Mouse (Mus musculus): ENCODE data around the gene Myo9a. TPM values are rescaled to one million over a fixed set of nuclear protein-coding genes. Genes with fewer than 3 reads are reported as not detected.
"Not testable (repeated sequence)": the region's sequence is repeated elsewhere in the genome, so short reads cannot be mapped to it uniquely, and the experiment has no call there.

The Myo9a gene
- polyA plus RNA-seq, 1 experiment from 2014 or later = 23.5 TPM

DNA sequence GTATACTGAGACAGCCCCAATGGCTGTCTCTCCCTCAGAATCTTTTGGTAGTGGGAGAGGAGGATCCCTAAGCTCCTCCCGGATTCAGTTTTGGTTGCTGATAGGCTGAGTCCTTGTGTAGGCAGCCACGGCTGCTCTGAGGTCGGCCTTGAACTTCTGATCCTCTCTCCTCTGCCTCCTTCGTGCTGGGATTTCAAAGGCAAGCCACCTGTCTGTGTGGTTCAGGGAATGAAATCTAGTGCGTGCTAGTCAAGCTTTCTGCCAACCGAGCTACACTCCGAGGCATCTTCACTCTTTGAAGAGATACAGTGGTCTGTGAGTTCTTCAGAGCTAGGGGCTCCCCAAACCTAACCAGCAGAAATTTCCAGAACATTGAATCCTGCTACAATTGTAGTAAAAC lies 202.9 kb downstream of the Myo9a start:
- no peak for ATAC-seq (ENCODE audit: low FRiP score)
- no peaks in the 10 kb centered on the region for H3K9me3 ChIP-seq (replicated peaks)
- peaks cover 5% of the 10 kb centered on the region; the same call in 1 of the 2 replicates for H3K4me1 ChIP-seq
- H3K4me3 ChIP-seq = no peak overlapping the region
- H3K27me3 ChIP-seq = no peaks in the 10 kb centered on the region
- 82% methylated on average over 7 of the region's 7 CpGs for WGBS
- H3K27ac ChIP-seq = 0 out of 2 replicates have a peak overlapping the region, but pooled peaks have one; percentile 4
- no peak overlapping the region for H3K9ac ChIP-seq
- no peak overlapping the region for H3K4me2 ChIP-seq (replicated peaks)
- H3K36me3 ChIP-seq = no peaks in the 10 kb centered on the region

GRCm38 (mm10) chr9:59955199-59955598 lies 204.5 kb downstream of the Myo9a start:
- Histone ChIP-seq H3K9ac (no peak overlapping the region), H3K4me1 (peaks cover 4% of the 10 kb centered on the region; the same call in 1 of the 2 replicates), H3K4me2 (replicated peaks) (no peak overlapping the region), H3K27ac (no peak overlapping the region), H3K36me3 (no peaks in the 10 kb centered on the region), H3K27me3 (no peaks in the 10 kb centered on the region), H3K4me3 (no peak overlapping the region), H3K9me3 (replicated peaks) (no peaks in the 10 kb centered on the region)
- WGBS = 71% methylated on average over 3 of the region's 3 CpGs
- ATAC-seq (ENCODE audit: low FRiP score) = no peak

DNA sequence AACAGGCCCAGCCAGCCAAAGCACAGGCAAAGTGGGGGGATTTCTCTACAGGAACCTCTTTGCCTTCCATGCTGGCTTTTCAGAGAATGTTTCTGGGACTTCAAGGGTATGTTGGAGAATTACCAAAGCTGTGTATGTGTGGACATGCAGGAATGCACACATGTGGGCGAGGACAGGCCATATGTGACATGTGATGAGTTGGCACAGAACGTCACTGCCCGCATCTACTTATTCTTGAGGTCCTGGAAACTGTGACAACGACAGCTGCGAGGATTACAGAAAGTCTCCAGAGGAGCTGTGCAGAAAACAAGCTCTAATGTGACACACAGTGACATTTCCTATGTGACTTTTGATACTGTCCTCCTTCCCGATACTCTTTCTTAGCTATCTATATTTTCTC lies 205.0 kb downstream of the Myo9a start:
- H3K36me3 ChIP-seq = no peaks in the 10 kb centered on the region
- H3K27ac ChIP-seq = no peak overlapping the region
- H3K4me3 ChIP-seq = no peak overlapping the region
- ATAC-seq (ENCODE audit: low FRiP score) = no peak
- H3K4me1 ChIP-seq = peaks cover 4% of the 10 kb centered on the region; the same call in 1 of the 2 replicates
- no peak overlapping the region for H3K4me2 ChIP-seq (replicated peaks)
- H3K9ac ChIP-seq = no peak overlapping the region
- no peaks in the 10 kb centered on the region for H3K9me3 ChIP-seq (replicated peaks)
- H3K27me3 ChIP-seq = no peaks in the 10 kb centered on the region
- WGBS = 85% methylated on average over 6 of the region's 6 CpGs

- Histone ChIP-seq H3K4me1 (peaks cover 8% of the 10 kb centered on the region; the same call in 1 of the 2 replicates), H3K4me3 (no peak overlapping the region), H3K27me3 (no peaks in the 10 kb centered on the region), H3K36me3 (no peaks in the 10 kb centered on the region), H3K27ac (no peak overlapping the region), H3K9ac (no peak overlapping the region), H3K9me3 (replicated peaks) (no peaks in the 10 kb centered on the region), H3K4me2 (replicated peaks) (no peak overlapping the region)
- ATAC-seq (ENCODE audit: low FRiP score) = no peak
- WGBS = 35% methylated on average over 6 of the region's 6 CpGs
Observed at GRCm38 (mm10) chr9:59956496-59956895, 205.8 kb downstream of the Myo9a start.

DNA sequence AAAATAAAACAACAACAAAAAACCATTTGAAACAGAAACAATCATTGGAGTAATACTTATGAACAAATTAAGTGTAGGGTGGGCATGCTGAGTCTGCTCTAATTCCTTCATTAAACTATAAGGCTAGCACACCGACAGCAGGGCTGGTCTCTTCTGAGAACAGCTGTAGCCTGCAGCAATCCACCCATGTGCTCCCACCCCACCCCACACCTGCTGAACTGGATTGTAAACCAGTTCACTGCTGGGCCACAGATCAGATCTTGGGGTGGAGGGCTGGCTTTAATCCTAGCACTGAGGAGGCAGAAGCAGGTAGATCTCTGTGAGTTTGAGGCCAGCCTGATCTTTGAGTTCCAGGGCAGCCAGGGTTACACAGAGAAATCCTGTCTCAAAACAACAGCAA lies 207.4 kb downstream of the Myo9a start:
- not testable (repeated sequence) for H3K4me1 ChIP-seq; H3K27me3 ChIP-seq; H3K27ac ChIP-seq; H3K9ac ChIP-seq; ATAC-seq (ENCODE audit: low FRiP score); H3K9me3 ChIP-seq (replicated peaks); H3K4me3 ChIP-seq; H3K36me3 ChIP-seq; H3K4me2 ChIP-seq (replicated peaks)
- 55% methylated on average over 1 of the region's 1 CpGs for WGBS

DNA sequence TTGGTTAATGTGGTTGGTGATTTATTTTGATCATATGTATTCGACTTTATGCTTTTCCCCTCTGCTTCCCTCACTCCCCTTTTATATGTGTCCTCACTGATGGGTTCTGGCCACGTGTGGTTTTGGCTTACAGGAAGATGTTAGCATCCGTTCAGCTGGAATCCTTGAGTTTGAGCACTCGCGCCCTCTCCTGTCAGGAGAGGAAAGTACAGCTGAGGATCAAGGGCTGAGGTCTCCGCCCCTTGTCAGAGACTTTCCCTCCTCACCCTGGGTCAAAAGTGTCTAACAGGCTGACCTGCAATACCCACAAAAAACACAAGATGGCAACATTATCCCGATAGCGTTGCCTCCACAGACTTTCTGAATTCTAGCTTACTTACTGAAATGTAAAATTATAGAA lies 208.6 kb downstream of the Myo9a start:
- Histone ChIP-seq H3K27ac (no peak overlapping the region), H3K36me3 (no peaks in the 10 kb centered on the region), H3K4me3 (no peak overlapping the region), H3K9ac (no peak overlapping the region), H3K4me2 (replicated peaks) (no peak overlapping the region), H3K27me3 (no peaks in the 10 kb centered on the region), H3K4me1 (peaks cover 4% of the 10 kb centered on the region; the same call in 1 of the 2 replicates), H3K9me3 (replicated peaks) (no peaks in the 10 kb centered on the region)
- WGBS = 4% methylated on average over 8 of the region's 8 CpGs
- 0 out of 2 replicates have a peak, but pooled peaks have one; percentile 32 for ATAC-seq (ENCODE audit: low FRiP score)

GRCm38 (mm10) chr9:59960559-59960958 lies 209.9 kb downstream of the Myo9a start, which contains the start of gene Nr2e3:
Gene Nr2e3, minus strand, starts transcription at chr9:59960659.
- Histone ChIP-seq H3K36me3 (no peaks in the 10 kb centered on the region), H3K4me1 (peaks cover 8% of the 10 kb centered on the region; the same call in 1 of the 2 replicates), H3K4me2 (replicated peaks) (no peak within 1 kb of the TSS), H3K27me3 (no peaks in the 10 kb centered on the region), H3K4me3 (no peak within 1 kb of the TSS), H3K9me3 (replicated peaks) (no peaks in the 10 kb centered on the region), H3K9ac (no peak within 1 kb of the TSS), H3K27ac (no peak within 1 kb of the TSS)
- no peak for ATAC-seq (ENCODE audit: low FRiP score)
- WGBS = 87% methylated on average over 10 of the region's 10 CpGs

- no peaks in the 10 kb centered on the region for H3K9me3 ChIP-seq (replicated peaks)
- H3K4me2 ChIP-seq (replicated peaks) = no peak overlapping the region
- WGBS = 64% methylated on average over 14 of the region's 14 CpGs
- ATAC-seq (ENCODE audit: low FRiP score) = no peak
- no peaks in the 10 kb centered on the region for H3K36me3 ChIP-seq
- no peak overlapping the region for H3K27ac ChIP-seq
- peaks cover 8% of the 10 kb centered on the region; the same call in 1 of the 2 replicates for H3K4me1 ChIP-seq
- no peaks in the 10 kb centered on the region for H3K27me3 ChIP-seq
- H3K4me3 ChIP-seq = no peak overlapping the region
- no peak overlapping the region for H3K9ac ChIP-seq
Observed at GRCm38 (mm10) chr9:59961201-59961955, 210.7 kb downstream of the Myo9a start.

DNA sequence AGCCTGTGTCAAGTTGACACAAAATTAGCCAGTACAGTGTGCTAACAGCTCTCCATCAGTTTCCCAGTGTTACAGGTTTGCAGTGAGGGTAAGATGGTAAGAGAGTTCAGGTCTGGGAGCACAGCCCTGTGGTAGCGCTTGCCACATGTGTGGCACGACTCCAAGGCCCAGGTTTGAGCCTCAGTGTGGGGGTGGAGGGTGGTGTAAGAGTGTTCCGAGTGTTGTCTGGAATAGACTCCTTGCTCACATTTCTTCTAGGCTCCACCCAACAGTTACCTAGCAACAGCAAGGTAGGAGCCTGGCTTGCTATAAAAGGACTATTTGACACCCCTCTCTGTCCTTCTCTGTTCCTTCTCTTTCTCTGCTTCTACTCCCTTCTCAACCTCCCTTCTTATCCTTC lies 213.7 kb downstream of the Myo9a start:
- H3K27me3 ChIP-seq = no peaks in the 10 kb centered on the region
- no peak overlapping the region for H3K4me3 ChIP-seq
- no peaks in the 10 kb centered on the region for H3K9me3 ChIP-seq (replicated peaks)
- WGBS = 53% methylated on average over 3 of the region's 3 CpGs
- H3K36me3 ChIP-seq = no peaks in the 10 kb centered on the region
- H3K4me2 ChIP-seq (replicated peaks) = no peak overlapping the region
- ATAC-seq (ENCODE audit: low FRiP score) = no peak
- H3K27ac ChIP-seq = no peak overlapping the region
- H3K4me1 ChIP-seq = peaks cover 8% of the 10 kb centered on the region; the same call in 1 of the 2 replicates
- no peak overlapping the region for H3K9ac ChIP-seq

GRCm38 (mm10) chr9:59965046-59965445 lies 214.3 kb downstream of the Myo9a start:
- 82% methylated on average over 10 of the region's 10 CpGs for WGBS
- no peak overlapping the region for H3K4me3 ChIP-seq
- H3K9ac ChIP-seq = no peak overlapping the region
- no peaks in the 10 kb centered on the region for H3K36me3 ChIP-seq
- no peaks in the 10 kb centered on the region for H3K9me3 ChIP-seq (replicated peaks)
- no peak overlapping the region for H3K4me2 ChIP-seq (replicated peaks)
- H3K27me3 ChIP-seq = no peaks in the 10 kb centered on the region
- no peak overlapping the region for H3K27ac ChIP-seq
- no peak for ATAC-seq (ENCODE audit: low FRiP score)
- peaks cover 8% of the 10 kb centered on the region; the same call in 1 of the 2 replicates for H3K4me1 ChIP-seq

DNA sequence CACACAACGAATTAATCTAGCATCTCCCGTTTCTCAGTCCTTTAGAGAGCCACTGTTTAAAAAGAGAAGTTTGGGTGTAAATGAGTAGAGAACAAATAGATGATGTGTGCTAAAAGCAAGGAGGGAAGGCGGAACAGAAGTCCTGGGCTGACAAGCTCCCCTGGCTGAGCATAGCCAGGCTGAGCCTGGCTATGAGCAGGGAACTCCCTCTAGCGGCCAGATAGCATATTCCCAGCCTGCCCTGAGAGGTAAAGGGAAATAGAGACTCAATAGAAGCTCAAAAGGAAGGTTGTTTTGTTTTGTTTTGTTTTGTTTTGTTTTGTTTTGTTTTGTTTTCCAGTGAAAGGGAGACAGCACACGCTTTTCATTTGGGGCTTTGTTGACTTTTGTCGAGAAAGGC lies 218.7 kb downstream of the Myo9a start:
- WGBS = 32% methylated on average over 6 of the region's 6 CpGs
- Histone ChIP-seq H3K9me3 (replicated peaks) (no peaks in the 10 kb centered on the region), H3K9ac (no peak overlapping the region), H3K4me3 (no peak overlapping the region), H3K4me1 (peaks cover 3% of the 10 kb centered on the region; the same call in 1 of the 2 replicates), H3K36me3 (no peaks in the 10 kb centered on the region), H3K27me3 (no peaks in the 10 kb centered on the region), H3K4me2 (replicated peaks) (no peak overlapping the region), H3K27ac (no peak overlapping the region)
- no peak for ATAC-seq (ENCODE audit: low FRiP score)

- no peak overlapping the region for H3K27ac ChIP-seq
- H3K27me3 ChIP-seq = no peaks in the 10 kb centered on the region
- no peak overlapping the region; the same call in 1 of the 2 replicates for H3K9ac ChIP-seq
- H3K4me2 ChIP-seq (replicated peaks) = no peak overlapping the region
- H3K4me1 ChIP-seq = no peaks in the 10 kb centered on the region
- H3K9me3 ChIP-seq (replicated peaks) = no peaks in the 10 kb centered on the region
- no peaks in the 10 kb centered on the region for H3K36me3 ChIP-seq
- 77% methylated on average over 4 of the region's 4 CpGs for WGBS
- ATAC-seq (ENCODE audit: low FRiP score) = no peak
- no peak overlapping the region for H3K4me3 ChIP-seq
Observed at GRCm38 (mm10) chr9:59971263-59971662, 220.6 kb downstream of the Myo9a start.

Data from hindbrain, embryonic 12.5 days (tissue).